Mouse (Mus musculus): ENCODE measurements around the gene Fry. TPM values are rescaled to one million over a fixed set of nuclear protein-coding genes. Genes with fewer than 3 reads are reported as not detected.

Gene Fry
- total and polyA plus RNA-seq, 3 experiments, result 1.9 to 2.3 TPM; not detected in 1

- no peak for TF ChIP-seq ZMIZ1 (IDR thresholded peaks at IDR 0.05; ENCODE audit: low read depth, low read length)
- no peak for TF ChIP-seq MXI1 (IDR thresholded peaks at IDR 0.05; ENCODE audit: low read depth, low read length)
Measured at GRCm38 (mm10) chr5:150295096-150295495, 176.7 kb downstream of the Fry start (continued).

- H3K4me3 ChIP-seq (ENCODE audit: control insufficient read depth in 1 of 2, insufficient read depth in 1 of 2, low read depth in 2 of 2, low read length in 2 of 2), result no peak overlapping the region
- no peaks in the 10 kb centered on the region for H3K27me3 ChIP-seq (ENCODE audit: control insufficient read depth in 1 of 2, insufficient read depth in 2 of 2, low read length in 2 of 2)
- H3K27ac ChIP-seq (ENCODE audit: control insufficient read depth, low read depth, low read length), result no peak overlapping the region
- H3K36me3 ChIP-seq (ENCODE audit: control insufficient read depth in 1 of 2, insufficient read depth in 2 of 2, low read length in 2 of 2), result no peaks in the 10 kb centered on the region
- no peaks in the 10 kb centered on the region for H3K79me2 ChIP-seq (ENCODE audit: control insufficient read depth, insufficient read depth, low read length, poor library complexity)
- no peaks in the 10 kb centered on the region for H3K4me1 ChIP-seq (ENCODE audit: control insufficient read depth in 1 of 2, insufficient read depth in 2 of 2, low read length in 2 of 2)
- no peak for TF ChIP-seq SIN3A (IDR thresholded peaks at IDR 0.05; ENCODE audit: low read length)
- TF ChIP-seq HCFC1 (IDR thresholded peaks at IDR 0.05; ENCODE audit: low read depth, low read length), result no peak
- H3K9me3 ChIP-seq (replicated peaks; ENCODE audit: insufficient read depth, low read length), result no peaks in the 10 kb centered on the region
- no peak overlapping the region for H3K9ac ChIP-seq (ENCODE audit: control insufficient read depth, low read depth, low read length, poor library complexity, severe bottlenecking)
- no peak for DNase-seq (ENCODE audit: low read depth, low spot score)
Measured at GRCm38 (mm10) chr5:150298969-150299368, 180.5 kb downstream of the Fry start.

GRCm38 (mm10) chr5:150302123-150302522, 183.7 kb downstream of the Fry start:
- Histone ChIP-seq H3K27ac (ENCODE audit: control insufficient read depth, low read depth, low read length) (no peak overlapping the region), H3K9me3 (replicated peaks; ENCODE audit: insufficient read depth, low read length) (no peaks in the 10 kb centered on the region), H3K36me3 (ENCODE audit: control insufficient read depth in 1 of 2, insufficient read depth in 2 of 2, low read length in 2 of 2) (no peaks in the 10 kb centered on the region), H3K4me1 (ENCODE audit: control insufficient read depth in 1 of 2, insufficient read depth in 2 of 2, low read length in 2 of 2) (no peaks in the 10 kb centered on the region), H3K9ac (ENCODE audit: control insufficient read depth, low read depth, low read length, poor library complexity, severe bottlenecking) (no peak overlapping the region), H3K79me2 (ENCODE audit: control insufficient read depth, insufficient read depth, low read length, poor library complexity) (no peaks in the 10 kb centered on the region), H3K27me3 (ENCODE audit: control insufficient read depth in 1 of 2, insufficient read depth in 2 of 2, low read length in 2 of 2) (no peaks in the 10 kb centered on the region), H3K4me3 (ENCODE audit: control insufficient read depth in 1 of 2, insufficient read depth in 1 of 2, low read depth in 2 of 2, low read length in 2 of 2) (no peak overlapping the region)
- TF ChIP-seq RCOR1 (IDR thresholded peaks at IDR 0.05; ENCODE audit: low read depth, low read length) (no peak), USF2 (IDR thresholded peaks at IDR 0.05; ENCODE audit: borderline replicate concordance in 1 of 2, insufficient read depth in 1 of 2, low read depth in 1 of 2, low read length in 2 of 2) (no peak), MAFK (IDR thresholded peaks at IDR 0.05; ENCODE audit: borderline replicate concordance, low read depth, low read length) (no peak), E2F4 (IDR thresholded peaks at IDR 0.05; ENCODE audit: borderline replicate concordance, low read depth, low read length) (no peak), TBP (IDR thresholded peaks at IDR 0.05; ENCODE audit: low read depth, low read length) (no peak), MAZ (IDR thresholded peaks at IDR 0.05; ENCODE audit: low read depth, low read length) (no peak), POLR2AphosphoS2 (IDR thresholded peaks at IDR 0.05; ENCODE audit: low read length) (no peak), ZMIZ1 (IDR thresholded peaks at IDR 0.05; ENCODE audit: low read depth, low read length) (no peak), ZC3H11A (IDR thresholded peaks at IDR 0.05; ENCODE audit: low read depth, low read length) (no peak), CHD1 (IDR thresholded peaks at IDR 0.05; ENCODE audit: low read depth, low read length) (no peak), SIN3A (IDR thresholded peaks at IDR 0.05; ENCODE audit: low read length) (no peak), MAX (IDR thresholded peaks at IDR 0.05; ENCODE audit: low read length) (no peak), EP300 (IDR thresholded peaks at IDR 0.05; ENCODE audit: low read depth in 1 of 2, low read length in 2 of 2) (no peak), ELF1 (IDR thresholded peaks at IDR 0.05; ENCODE audit: low read depth, low read length) (no peak), ETS1 (IDR thresholded peaks at IDR 0.05; ENCODE audit: low read depth, low read length) (no peak)
- DNase-seq (ENCODE audit: low read depth, low spot score), result no peak
